14 mouse cellular contexts compared by ENCODE assay signal in genomic region chr7:35733313-35734050, GRCm38 (mm10). TPM values are rescaled to one million over a fixed set of nuclear protein-coding genes. Genes with fewer than 3 reads are reported as not detected.
DNase-seq lines count a peak whose midpoint lies in the region; ATAC-seq and TF ChIP-seq lines count a peak whose summit lies in the region.
"Had no signal": no experiment of that assay in that cellular context is flagged by ENCODE, and none has a peak within 500 bp of the region (broad histone marks: within the 10 kb centered on the region; RNA-seq: fewer than 3 reads in every experiment).

No protein-coding gene starts in this region.

- H3K27ac ChIP-seq in kidney, postnatal 0 days: no peak overlapping the region
- H3K27ac ChIP-seq in midbrain, embryonic 14.5 days (replicated peaks; ENCODE audit: low read depth, low read length): no peak overlapping the region
- no peak overlapping the region for H3K27ac ChIP-seq in midbrain, embryonic 10.5 days (replicated peaks)
- peak overlapping the region; percentile 89 for H3K27ac ChIP-seq in forebrain, embryonic 15.5 days (replicated peaks)
- H3K27ac ChIP-seq in neural tube, embryonic 15.5 days (replicated peaks): peak overlapping the region; percentile 42
- no peak overlapping the region for H3K27ac ChIP-seq in heart, embryonic 10.5 days
- H3K27ac ChIP-seq: embryonic facial prominence, embryonic 13.5 days; heart, embryonic 15.5 days had no signal

- H3K4me3 ChIP-seq in kidney, postnatal 0 days (replicated peaks; ENCODE audit: low read depth, low read length): no peak overlapping the region
- no peak overlapping the region for H3K4me3 ChIP-seq in midbrain, embryonic 14.5 days (replicated peaks; ENCODE audit: low read depth, low read length)
- H3K4me3 ChIP-seq in midbrain, embryonic 10.5 days: no peak overlapping the region
- H3K4me3 ChIP-seq in forebrain, embryonic 15.5 days: no peak overlapping the region
- no peak overlapping the region for H3K4me3 ChIP-seq in neural tube, embryonic 15.5 days (replicated peaks)
- no peak overlapping the region for H3K4me3 ChIP-seq in heart, embryonic 10.5 days
- H3K4me3 ChIP-seq: embryonic facial prominence, embryonic 13.5 days; heart, embryonic 15.5 days; myocyte had no signal

- no peak for TF ChIP-seq CTCF in kidney, postnatal 0 days (IDR thresholded peaks at IDR 0.05; ENCODE audit: low read depth)

- H3K27me3 ChIP-seq in kidney, postnatal 0 days (ENCODE audit: insufficient read depth, low read length): no peaks in the 10 kb centered on the region
- no peaks in the 10 kb centered on the region for H3K27me3 ChIP-seq in midbrain, embryonic 14.5 days (ENCODE audit: control insufficient read depth, insufficient read depth, low read length)
- no peaks in the 10 kb centered on the region for H3K27me3 ChIP-seq in midbrain, embryonic 10.5 days (ENCODE audit: low read depth, poor library complexity, severe bottlenecking)
- H3K27me3 ChIP-seq in forebrain, embryonic 15.5 days: no peaks in the 10 kb centered on the region
- no peaks in the 10 kb centered on the region for H3K27me3 ChIP-seq in neural tube, embryonic 15.5 days (replicated peaks)
- no peaks in the 10 kb centered on the region for H3K27me3 ChIP-seq in heart, embryonic 10.5 days (ENCODE audit: insufficient read depth, poor library complexity, severe bottlenecking)
- H3K27me3 ChIP-seq: CH12.LX; embryonic facial prominence, embryonic 13.5 days; heart, embryonic 15.5 days had no signal

- ATAC-seq in kidney, postnatal 0 days (replicated peaks; ENCODE audit: low FRiP score, low read depth): peak; percentile 57; the same call in 1 of the 2 replicates
- no peak for ATAC-seq in midbrain, embryonic 14.5 days (ENCODE audit: low FRiP score, low TSS enrichment)
- peak; percentile 79 for ATAC-seq in forebrain, embryonic 15.5 days (replicated peaks)
- peak; percentile 33; the same call in 1 of the 2 replicates for ATAC-seq in neural tube, embryonic 15.5 days (ENCODE audit: low FRiP score)
- ATAC-seq: intestine, embryonic 16.5 days had no signal

- H3K4me2 ChIP-seq in kidney, postnatal 0 days (ENCODE audit: low read length): no peak overlapping the region
- H3K4me2 ChIP-seq in midbrain, embryonic 14.5 days (ENCODE audit: low read length): no peak overlapping the region
- no peak overlapping the region for H3K4me2 ChIP-seq in forebrain, embryonic 15.5 days (replicated peaks)
- H3K4me2 ChIP-seq in neural tube, embryonic 15.5 days: no peak overlapping the region
- H3K4me2 ChIP-seq: embryonic facial prominence, embryonic 13.5 days; heart, embryonic 15.5 days had no signal

- no peaks in the 10 kb centered on the region for H3K4me1 ChIP-seq in kidney, postnatal 0 days (replicated peaks; ENCODE audit: insufficient read depth, low read length)
- H3K4me1 ChIP-seq in midbrain, embryonic 14.5 days (ENCODE audit: control insufficient read depth, insufficient read depth, low read length): no peaks in the 10 kb centered on the region
- no peaks in the 10 kb centered on the region for H3K4me1 ChIP-seq in midbrain, embryonic 10.5 days
- H3K4me1 ChIP-seq in forebrain, embryonic 15.5 days: peaks cover 30% of the 10 kb centered on the region
- peaks cover 18% of the 10 kb centered on the region; the same call in 1 of the 2 replicates for H3K4me1 ChIP-seq in neural tube, embryonic 15.5 days
- no peaks in the 10 kb centered on the region for H3K4me1 ChIP-seq in heart, embryonic 10.5 days
- H3K4me1 ChIP-seq: embryonic facial prominence, embryonic 13.5 days; heart, embryonic 15.5 days had no signal

- no peaks in the 10 kb centered on the region for H3K36me3 ChIP-seq in kidney, postnatal 0 days (ENCODE audit: insufficient read depth, low read length)
- peaks cover 18% of the 10 kb centered on the region for H3K36me3 ChIP-seq in midbrain, embryonic 14.5 days (ENCODE audit: control insufficient read depth, insufficient read depth, low read length)
- peaks cover 92% of the 10 kb centered on the region for H3K36me3 ChIP-seq in midbrain, embryonic 10.5 days
- peaks cover 12% of the 10 kb centered on the region for H3K36me3 ChIP-seq in forebrain, embryonic 15.5 days
- H3K36me3 ChIP-seq in neural tube, embryonic 15.5 days: peaks cover 24% of the 10 kb centered on the region
- peaks cover 28% of the 10 kb centered on the region for H3K36me3 ChIP-seq in heart, embryonic 10.5 days
- H3K36me3 ChIP-seq: heart, embryonic 15.5 days had no signal

- H3K9me3 ChIP-seq in kidney, postnatal 0 days (replicated peaks; ENCODE audit: low read length): no peaks in the 10 kb centered on the region
- no peaks in the 10 kb centered on the region for H3K9me3 ChIP-seq in midbrain, embryonic 14.5 days (ENCODE audit: control insufficient read depth, low read length)
- H3K9me3 ChIP-seq in midbrain, embryonic 10.5 days (replicated peaks): peaks cover 12% of the 10 kb centered on the region
- no peaks in the 10 kb centered on the region for H3K9me3 ChIP-seq in forebrain, embryonic 15.5 days
- no peaks in the 10 kb centered on the region for H3K9me3 ChIP-seq in neural tube, embryonic 15.5 days (replicated peaks)
- H3K9me3 ChIP-seq in heart, embryonic 10.5 days: no peaks in the 10 kb centered on the region
- H3K9me3 ChIP-seq: embryonic facial prominence, embryonic 13.5 days; heart, embryonic 15.5 days had no signal

- DNase-seq in kidney, postnatal 0 days (ENCODE audit: low spot score): peak; percentile 66
- DNase-seq in kidney, adult 11 months: no peak
- peak; percentile 11 for DNase-seq in midbrain, embryonic 14.5 days
- no peak for DNase-seq in midbrain, embryonic 10.5 days (ENCODE audit: low spot score)
- no peak for DNase-seq in heart, embryonic 10.5 days (ENCODE audit: low spot score)
- DNase-seq: cerebellum, adult 9-10 months; thymus, postnatal 14 days had no signal

- no peak overlapping the region for H3K9ac ChIP-seq in kidney, postnatal 0 days (ENCODE audit: low read depth, low read length)
- H3K9ac ChIP-seq in midbrain, embryonic 14.5 days (replicated peaks; ENCODE audit: low read length): no peak overlapping the region
- H3K9ac ChIP-seq in forebrain, embryonic 15.5 days (replicated peaks): no peak overlapping the region
- no peak overlapping the region for H3K9ac ChIP-seq in neural tube, embryonic 15.5 days (replicated peaks)
- H3K9ac ChIP-seq: embryonic facial prominence, embryonic 13.5 days; heart, embryonic 15.5 days had no signal

- 29% methylated on average over 14 of the region's 14 CpGs for WGBS in kidney, postnatal 0 days
- WGBS in midbrain, embryonic 14.5 days: 73% methylated on average over 14 of the region's 14 CpGs
- WGBS in midbrain, embryonic 10.5 days: 92% methylated on average over 14 of the region's 14 CpGs
- WGBS in forebrain, embryonic 15.5 days: 35% methylated on average over 14 of the region's 14 CpGs
- WGBS in neural tube, embryonic 15.5 days: 36% methylated on average over 14 of the region's 14 CpGs
- WGBS in heart, embryonic 10.5 days: 84% methylated on average over 14 of the region's 14 CpGs

RNA-seq across cellular contexts. Expression of gene Dpy19l3, which starts 20.8 kb away (rescaled TPM):
- 21.3 and 23.9 TPM in 2 replicates for polyA plus RNA-seq in kidney, postnatal 0 days (2015; fragmentation: Nextera tagmentation; extraction: Ambion mirVana)
- 44.1 and 52.7 TPM in 2 replicates for polyA plus RNA-seq in midbrain, embryonic 14.5 days (2014; fragmentation: Nextera tagmentation; extraction: Ambion mirVana)
- polyA plus RNA-seq in midbrain, embryonic 10.5 days (2016; fragmentation: Nextera tagmentation; extraction: Ambion mirVana): 34.3 and 34.7 TPM in 2 replicates
- 50.3 and 54.6 TPM in 2 replicates for polyA plus RNA-seq in forebrain, embryonic 15.5 days (2015; fragmentation: Nextera tagmentation; extraction: Ambion mirVana)
- 42.1 and 44.6 TPM in 2 replicates for polyA plus RNA-seq in neural tube, embryonic 15.5 days (2015; fragmentation: Nextera tagmentation; extraction: Ambion mirVana)
- 14.3 and 23.8 TPM in 2 replicates for polyA plus RNA-seq in heart, embryonic 10.5 days (2016; fragmentation: Nextera tagmentation; extraction: Ambion mirVana)

Comparison
In these comparisons a context has a peak if more than half of its experiments do, and no peak if none do; other contexts are left out.
1. DNase-seq: peak in kidney, postnatal 0 days (single experiment) and midbrain, embryonic 14.5 days (single experiment); none in kidney, adult 11 months (single experiment), midbrain, embryonic 10.5 days (single experiment) and heart, embryonic 10.5 days (single experiment).
2. H3K27ac ChIP-seq: peak in forebrain, embryonic 15.5 days (single experiment) and neural tube, embryonic 15.5 days (single experiment); none in kidney, postnatal 0 days (single experiment), midbrain, embryonic 14.5 days (single experiment), midbrain, embryonic 10.5 days (single experiment) and heart, embryonic 10.5 days (single experiment).